Mouse (Mus musculus): ENCODE results near the gene Shisa8. TPM values are rescaled to one million over a fixed set of nuclear protein-coding genes. Genes with fewer than 3 reads are reported as not detected.
A peak's percentile ranks its signal among the peaks of the same experiment; 100 is the strongest.

The Shisa8 gene
- polyA plus RNA-seq, 1 experiment = 3.2 TPM

GRCm38 (mm10) chr15:82211281-82211680 is 1.3 kb downstream of the Shisa8 start:
- DNase-seq (ENCODE audit: low read depth) = no peak
- no peak for TF ChIP-seq POLR2A (IDR thresholded peaks at IDR 0.05; ENCODE audit: borderline replicate concordance, extremely low read depth, insufficient read depth, insufficient read length, poor library complexity, severe bottlenecking)
- no peak for TF ChIP-seq CTCF (IDR thresholded peaks at IDR 0.05; ENCODE audit: borderline replicate concordance, extremely low read depth, insufficient read depth, insufficient read length)

DNA sequence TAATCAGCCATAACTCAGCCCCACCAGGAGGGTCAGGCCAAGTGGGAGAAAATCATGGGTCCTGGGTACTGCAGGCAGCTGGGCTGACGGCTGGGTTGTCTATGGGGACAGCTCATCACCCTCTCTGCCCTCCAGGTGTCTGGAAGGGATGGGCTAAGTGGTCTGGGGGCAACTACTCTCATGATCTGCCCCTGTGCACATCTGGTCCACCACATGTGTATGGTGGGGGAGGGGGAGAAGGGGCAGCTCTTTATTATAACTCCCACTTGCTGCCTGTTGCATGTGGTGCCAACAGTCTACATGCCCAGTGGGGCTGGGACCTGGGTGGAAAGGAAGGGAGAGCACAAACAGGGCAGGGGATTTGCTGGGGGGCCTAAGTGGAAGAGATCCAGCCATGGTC is 1.8 kb downstream of the Shisa8 start:
- DNase-seq (ENCODE audit: low read depth) = no peak
- TF ChIP-seq POLR2A (IDR thresholded peaks at IDR 0.05; ENCODE audit: borderline replicate concordance, extremely low read depth, insufficient read depth, insufficient read length, poor library complexity, severe bottlenecking) (no peak), CTCF (IDR thresholded peaks at IDR 0.05; ENCODE audit: borderline replicate concordance, extremely low read depth, insufficient read depth, insufficient read length) (no peak)

- TF ChIP-seq CTCF (IDR thresholded peaks at IDR 0.05; ENCODE audit: borderline replicate concordance, extremely low read depth, insufficient read depth, insufficient read length) (no peak), POLR2A (IDR thresholded peaks at IDR 0.05; ENCODE audit: borderline replicate concordance, extremely low read depth, insufficient read depth, insufficient read length, poor library complexity, severe bottlenecking) (no peak)
- no peak for DNase-seq (ENCODE audit: low read depth)
These were observed 3.1 kb downstream of the Shisa8 start for GRCm38 (mm10) chr15:82209295-82210050.

GRCm38 (mm10) chr15:82208307-82208706 is 4.3 kb downstream of the Shisa8 start:
- TF ChIP-seq CTCF (IDR thresholded peaks at IDR 0.05; ENCODE audit: borderline replicate concordance, extremely low read depth, insufficient read depth, insufficient read length) (no peak), POLR2A (IDR thresholded peaks at IDR 0.05; ENCODE audit: borderline replicate concordance, extremely low read depth, insufficient read depth, insufficient read length, poor library complexity, severe bottlenecking) (no peak)
- no peak for DNase-seq (ENCODE audit: low read depth)

DNA sequence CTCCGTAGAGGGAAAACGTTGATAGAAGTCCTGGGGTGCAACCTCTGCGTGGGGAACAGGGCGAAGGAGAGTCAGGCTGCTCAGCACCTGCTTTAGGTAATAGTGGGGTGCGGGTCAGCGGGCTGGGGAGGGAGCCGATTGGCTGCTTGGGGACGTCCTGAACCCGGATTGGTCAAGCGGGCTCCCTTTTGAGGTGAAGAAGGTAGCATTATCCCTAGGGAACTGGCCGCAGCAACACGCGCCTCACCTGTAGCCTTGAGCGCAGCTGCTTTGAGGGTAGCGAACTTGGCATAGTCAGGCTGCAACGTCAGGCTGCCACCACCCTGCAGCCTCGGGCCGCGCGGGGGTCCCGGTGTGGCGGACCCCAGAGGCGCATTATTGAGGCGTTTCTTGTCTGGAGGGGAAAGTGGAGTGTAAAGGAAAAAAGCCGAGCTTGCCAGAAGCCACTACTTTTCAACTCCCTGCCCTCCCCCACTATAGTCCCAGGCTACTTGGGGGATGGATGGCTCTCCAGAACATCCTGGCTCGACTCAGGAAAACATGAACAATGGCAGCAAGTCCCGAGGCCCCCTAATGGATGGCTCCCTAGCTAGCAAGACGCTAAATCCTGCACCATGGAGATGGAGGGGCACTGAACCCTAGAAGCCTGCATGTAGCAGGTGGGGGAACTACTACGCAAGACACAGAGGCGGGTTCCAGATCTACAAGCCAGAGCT is 5.0 kb downstream of the Shisa8 start:
- no peak for TF ChIP-seq CTCF (IDR thresholded peaks at IDR 0.05; ENCODE audit: borderline replicate concordance, extremely low read depth, insufficient read depth, insufficient read length)
- no peak for TF ChIP-seq POLR2A (IDR thresholded peaks at IDR 0.05; ENCODE audit: borderline replicate concordance, extremely low read depth, insufficient read depth, insufficient read length, poor library complexity, severe bottlenecking)
- DNase-seq (ENCODE audit: low read depth) = no peak

GRCm38 (mm10) chr15:82207105-82207459 is 5.5 kb downstream of the Shisa8 start:
- DNase-seq (ENCODE audit: low read depth) = no peak
- TF ChIP-seq CTCF (IDR thresholded peaks at IDR 0.05; ENCODE audit: borderline replicate concordance, extremely low read depth, insufficient read depth, insufficient read length) = no peak
- no peak for TF ChIP-seq POLR2A (IDR thresholded peaks at IDR 0.05; ENCODE audit: borderline replicate concordance, extremely low read depth, insufficient read depth, insufficient read length, poor library complexity, severe bottlenecking)

DNA sequence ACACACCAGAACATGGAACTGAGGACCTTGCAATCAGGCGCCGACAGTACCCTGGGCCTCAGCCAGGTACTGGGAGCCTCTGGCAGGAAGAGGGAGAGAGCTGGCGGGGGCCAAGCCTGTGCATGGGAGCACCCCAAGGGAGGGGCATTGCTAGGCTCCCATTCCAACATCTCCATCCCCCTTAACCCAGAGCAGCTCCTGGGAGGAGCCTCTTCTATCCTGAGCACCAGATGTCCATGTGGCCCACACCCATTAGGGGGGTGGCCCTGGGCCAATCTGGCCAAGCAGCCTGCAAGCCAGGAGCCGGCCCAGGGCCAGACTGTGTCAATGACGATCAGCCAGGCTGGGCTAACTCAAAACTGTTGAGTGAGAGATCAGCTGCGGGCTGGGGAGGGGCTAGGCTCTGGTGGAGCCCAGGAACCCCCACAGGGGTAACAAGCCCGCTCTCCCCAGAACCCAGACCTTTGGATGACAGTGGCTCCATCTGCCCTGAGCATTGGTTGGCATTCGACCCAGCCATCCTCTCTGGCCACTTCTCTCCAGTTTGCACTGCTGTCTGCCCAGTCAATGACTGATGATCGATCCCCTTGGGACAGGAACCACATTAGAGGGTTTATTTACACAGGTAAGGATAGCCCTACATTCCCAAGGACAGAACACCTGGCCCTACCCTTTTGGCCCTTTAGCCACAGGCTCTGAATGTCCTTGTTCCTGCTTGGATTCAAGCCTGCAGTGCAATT is 6.1 kb downstream of the Shisa8 start:
- TF ChIP-seq POLR2A (IDR thresholded peaks at IDR 0.05; ENCODE audit: borderline replicate concordance, extremely low read depth, insufficient read depth, insufficient read length, poor library complexity, severe bottlenecking) (no peak), CTCF (IDR thresholded peaks at IDR 0.05; ENCODE audit: borderline replicate concordance, extremely low read depth, insufficient read depth, insufficient read length) (no peak)
- peak; percentile 87 for DNase-seq (ENCODE audit: low read depth)

DNA sequence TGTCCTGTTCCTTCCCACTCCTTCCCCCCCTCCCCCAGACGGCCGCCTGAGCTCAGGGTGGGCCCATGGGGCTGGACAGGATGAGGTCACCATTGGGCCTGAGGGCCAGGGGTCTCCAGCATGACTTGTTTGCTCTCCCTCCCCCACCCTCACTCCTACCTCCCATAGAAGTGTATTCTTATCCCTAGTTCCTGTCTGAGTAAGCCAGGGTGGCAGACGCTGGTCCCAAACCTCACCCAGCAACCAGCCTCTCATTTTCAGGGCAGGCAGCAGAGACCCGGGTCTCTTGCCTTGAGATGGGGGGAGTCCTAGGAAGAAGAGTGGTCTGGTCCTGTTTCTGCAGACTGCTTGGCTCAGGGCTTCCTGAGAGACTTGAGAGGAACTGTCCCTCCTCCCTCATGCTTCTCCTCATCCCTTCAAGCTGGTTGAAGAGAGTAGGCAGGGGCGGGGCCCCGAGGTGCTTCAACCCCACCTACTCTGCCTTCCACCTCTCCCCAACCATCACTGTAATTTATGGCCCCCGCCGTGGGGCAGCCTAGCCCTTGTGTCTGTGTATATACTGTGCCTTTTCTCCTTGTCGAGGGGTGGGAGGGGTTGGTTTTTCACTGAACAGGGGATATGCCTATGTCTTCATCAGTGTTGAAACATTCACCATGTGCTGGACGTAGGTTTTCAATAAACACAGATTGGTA is 7.8 kb downstream of the Shisa8 start:
- no peak for TF ChIP-seq CTCF (IDR thresholded peaks at IDR 0.05; ENCODE audit: borderline replicate concordance, extremely low read depth, insufficient read depth, insufficient read length)
- TF ChIP-seq POLR2A (IDR thresholded peaks at IDR 0.05; ENCODE audit: borderline replicate concordance, extremely low read depth, insufficient read depth, insufficient read length, poor library complexity, severe bottlenecking) = no peak

DNA sequence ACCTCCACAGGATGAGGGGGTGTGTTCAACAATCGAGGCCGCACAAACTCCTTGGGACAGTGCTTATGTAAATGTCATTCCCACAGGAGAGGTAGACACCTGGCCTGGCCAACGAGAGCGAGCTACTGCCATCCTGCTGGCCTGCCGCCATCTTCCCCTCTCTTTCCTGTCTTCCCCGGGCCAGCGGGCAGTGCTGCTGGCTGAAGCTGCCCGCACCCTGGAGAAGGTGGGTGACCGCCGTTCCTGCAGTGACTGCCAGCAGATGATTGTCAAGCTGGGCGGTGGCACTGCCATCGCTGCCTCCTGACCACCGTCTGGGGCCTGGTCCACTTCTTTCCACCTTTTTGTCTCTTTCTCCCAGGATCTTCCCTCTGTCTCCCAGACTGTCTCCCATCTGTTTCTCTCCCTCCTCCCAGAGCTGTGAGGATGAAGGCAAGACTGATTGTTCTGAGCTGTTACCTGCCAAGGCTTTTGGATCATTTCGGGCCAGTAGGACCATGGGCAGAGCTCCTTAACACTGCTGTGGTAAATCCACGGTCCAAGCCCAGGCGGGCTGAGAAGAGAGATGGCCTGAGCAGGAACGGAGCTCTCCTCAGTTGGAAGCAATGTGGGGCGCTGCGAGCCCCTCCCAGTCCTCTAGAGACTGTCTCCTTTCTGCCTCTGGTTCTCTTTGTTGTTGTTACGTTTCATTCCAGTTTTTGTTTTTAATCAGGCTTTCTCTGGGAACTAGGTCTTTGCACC is 8.8 kb downstream of the Shisa8 start:
- no peak for DNase-seq (ENCODE audit: low read depth)
- TF ChIP-seq CTCF (IDR thresholded peaks at IDR 0.05; ENCODE audit: borderline replicate concordance, extremely low read depth, insufficient read depth, insufficient read length) = no peak
- no peak for TF ChIP-seq POLR2A (IDR thresholded peaks at IDR 0.05; ENCODE audit: borderline replicate concordance, extremely low read depth, insufficient read depth, insufficient read length, poor library complexity, severe bottlenecking)

More for the DNA sequence above, 7.8 kb downstream of the Shisa8 start:
- no peak for DNase-seq (ENCODE audit: low read depth)

GRCm38 (mm10) chr15:82203090-82203489 is 9.5 kb downstream of the Shisa8 start:
- TF ChIP-seq CTCF (IDR thresholded peaks at IDR 0.05; ENCODE audit: borderline replicate concordance, extremely low read depth, insufficient read depth, insufficient read length) = no peak
- no peak for TF ChIP-seq POLR2A (IDR thresholded peaks at IDR 0.05; ENCODE audit: borderline replicate concordance, extremely low read depth, insufficient read depth, insufficient read length, poor library complexity, severe bottlenecking)
- DNase-seq (ENCODE audit: low read depth) = no peak
